Mouse (Mus musculus) kidney, adult 2 months (tissue): ENCODE measurements around the gene Vps26c.

Source experiments
- CTCF ChIP-seq: fragments of 200-500 bp; conservative IDR thresholded peaks from 2 replicates; pipeline ENCODE4 v1.5.1; 2011; ENCODE audit warnings: low read depth, mild to moderate bottlenecking, control low read depth, low read length, moderate library complexity, mixed read lengths; ENCODE audit not compliant: insufficient read depth, insufficient read length
- POLR2A ChIP-seq: fragments of 200-500 bp; IDR thresholded peaks from one replicate; pipeline ENCODE4 v1.6.1; 2011; ENCODE audit warnings: low read depth, low read length, control low read depth

- no peak for TF ChIP-seq CTCF
- TF ChIP-seq POLR2A, result no peak
These were observed 13.5 kb upstream of the Vps26c start for GRCm38 (mm10) chr16:94540140-94540539.
